Mouse (Mus musculus) liver, embryonic 11.5 days (tissue): Measurements from ENCODE around the gene Rbl2. TPM values are rescaled to one million over a fixed set of nuclear protein-coding genes. Genes with fewer than 3 reads are reported as not detected.

Source experiments
- ATAC-seq: fragments of 200-750 bp; cut with Nextera tagmentation; replicated peaks from 2 replicates; pipeline ENCODE4 v1.8.0; 2017; ENCODE audit warnings: moderate number of reproducible peaks, mild to moderate bottlenecking, moderate TSS enrichment, moderate library complexity; ENCODE audit not compliant: low FRiP score
- DNase-seq: peaks from one replicate; pipeline ENCODE4 v3.0.0-alpha.2; 2017; ENCODE audit warnings: low spot score
- H3K27ac ChIP-seq: fragments of 300-500 bp; sonication (generic); 2 replicates; pipeline ENCODE4 v1.5.1; 2014; ENCODE audit warnings: mild to moderate bottlenecking, low read depth, low read length, control low read depth
- H3K27me3 ChIP-seq: fragments of 300-500 bp; sonication (generic); replicated peaks from 2 replicates; pipeline ENCODE4 v1.6.1; 2014; ENCODE audit warnings: low read length, mixed read lengths; ENCODE audit not compliant: control insufficient read depth, insufficient read depth
- H3K36me3 ChIP-seq: fragments of 300-500 bp; sonication (generic); 2 replicates; pipeline ENCODE4 v1.6.1; 2014; ENCODE audit warnings: mild to moderate bottlenecking, low read length, moderate library complexity, mixed read lengths; ENCODE audit not compliant: control insufficient read depth, insufficient read depth
- H3K4me1 ChIP-seq: fragments of 300-500 bp; sonication (generic); replicated peaks from 2 replicates; pipeline ENCODE4 v1.6.1; 2014; ENCODE audit warnings: low read length, mixed read lengths; ENCODE audit not compliant: control insufficient read depth, insufficient read depth
- H3K4me2 ChIP-seq: fragments of 300-500 bp; sonication (generic); 2 replicates; pipeline ENCODE4 v1.6.1; 2014; ENCODE audit warnings: mild to moderate bottlenecking, control low read depth, moderate library complexity
- H3K4me3 ChIP-seq: fragments of 300-500 bp; sonication (generic); 2 replicates; pipeline ENCODE4 v1.5.1; 2014; ENCODE audit warnings: low read depth, low read length, control low read depth
- H3K9ac ChIP-seq: fragments of 300-500 bp; sonication (generic); 2 replicates; pipeline ENCODE4 v1.6.1; 2014; ENCODE audit warnings: low read depth, low read length, control low read depth
- H3K9me3 ChIP-seq: fragments of 300-500 bp; sonication (generic); 2 replicates; pipeline ENCODE4 v1.6.1; 2016; ENCODE audit warnings: low read length, inconsistent platforms, mixed read lengths; ENCODE audit not compliant: control insufficient read depth
- WGBS: fragments of 180-500 bp; shearing (Covaris S2); extraction: QIAGEN DNeasy Blood & Tissue Kit; methylation state at CpG from one replicate; pipeline ENCODE4 v1.1.7; 2014; 5-methylcytosine and 5-hydroxymethylcytosine counted together
- polyA plus RNA-seq: library from polyadenylated mRNA; unstranded; fragments of >200 nt; fragmentation: Nextera tagmentation; extraction: Ambion mirVana; gene quantifications from 2 replicates; pipeline ENCODE4 v1.2.1, GENCODE M21; 2014

Rbl2 gene
- polyA plus RNA-seq, result 14.6 and 17.7 TPM in 2 replicates

- Histone ChIP-seq H3K9me3 (no peaks in the 10 kb centered on the region), H3K4me2 (peak within 1 kb of the TSS; percentile 78), H3K4me3 (peak within 1 kb of the TSS; percentile 76), H3K27ac (peak within 1 kb of the TSS; percentile 19), H3K4me1 (peaks cover 6% of the 10 kb centered on the region; the same call in 1 of the 2 replicates), H3K36me3 (no peaks in the 10 kb centered on the region), H3K27me3 (no peaks in the 10 kb centered on the region), H3K9ac (peak within 1 kb of the TSS; percentile 55)
- ATAC-seq (peak; percentile 96), DNase-seq (peak; percentile 93)
- WGBS, result under 1% methylated on average over 24 of the region's 25 CpGs
These were observed at the start of gene Rbl2 for GRCm38 (mm10) chr8:91069834-91070233. Gene Rbl2, plus strand, starts transcription at chr8:91070057.

GRCm38 (mm10) chr8:91034417-91034816 is 35.4 kb upstream of the Rbl2 start:
- Histone ChIP-seq H3K4me2 (no peak overlapping the region), H3K4me3 (no peak overlapping the region), H3K27ac (no peak overlapping the region), H3K36me3 (peaks cover 18% of the 10 kb centered on the region), H3K9me3 (no peaks in the 10 kb centered on the region), H3K9ac (no peak overlapping the region), H3K27me3 (no peaks in the 10 kb centered on the region), H3K4me1 (no peaks in the 10 kb centered on the region)
- DNase-seq, result no peak
- 84% methylated on average over 6 of the region's 6 CpGs for WGBS
- ATAC-seq, result no peak

- ATAC-seq (no peak), DNase-seq (no peak)
- H3K4me1 ChIP-seq, result no peaks in the 10 kb centered on the region
- H3K36me3 ChIP-seq, result peaks cover 25% of the 10 kb centered on the region
- no peak overlapping the region for H3K4me3 ChIP-seq
- no peak overlapping the region for H3K9ac ChIP-seq
- H3K4me2 ChIP-seq, result no peak overlapping the region
- no peaks in the 10 kb centered on the region for H3K9me3 ChIP-seq
- WGBS, result 82% methylated on average over 6 of the region's 6 CpGs
- H3K27me3 ChIP-seq, result no peaks in the 10 kb centered on the region
- H3K27ac ChIP-seq, result no peak overlapping the region
These were observed 33.0 kb upstream of the Rbl2 start for GRCm38 (mm10) chr8:91036905-91037304.

DNA sequence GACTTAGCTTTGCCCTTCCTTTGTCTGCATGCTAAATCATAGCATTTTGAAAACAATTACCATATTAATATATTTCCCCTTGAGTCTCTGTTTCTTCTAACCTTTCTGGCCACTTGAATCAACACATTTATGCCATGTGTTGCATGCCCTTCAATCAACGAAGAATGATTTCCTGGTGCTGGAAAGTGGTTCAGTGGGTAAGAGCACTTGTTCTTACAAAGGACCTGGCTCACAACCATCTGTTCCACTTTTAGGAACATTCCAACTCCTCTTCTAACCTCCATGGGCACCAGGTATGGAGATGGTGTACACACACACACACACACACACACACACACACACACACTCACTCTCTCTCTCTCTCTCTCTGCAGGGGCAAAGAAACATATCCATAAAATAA is 31.2 kb upstream of the Rbl2 start:
- Histone ChIP-seq H3K4me3 (no peak overlapping the region), H3K27ac (no peak overlapping the region), H3K9me3 (no peaks in the 10 kb centered on the region), H3K27me3 (no peaks in the 10 kb centered on the region), H3K4me2 (no peak overlapping the region), H3K36me3 (peaks cover 34% of the 10 kb centered on the region), H3K9ac (no peak overlapping the region), H3K4me1 (no peaks in the 10 kb centered on the region)
- ATAC-seq, result no peak
- no peak for DNase-seq
- 88% methylated on average over 1 of the region's 1 CpGs for WGBS

DNA sequence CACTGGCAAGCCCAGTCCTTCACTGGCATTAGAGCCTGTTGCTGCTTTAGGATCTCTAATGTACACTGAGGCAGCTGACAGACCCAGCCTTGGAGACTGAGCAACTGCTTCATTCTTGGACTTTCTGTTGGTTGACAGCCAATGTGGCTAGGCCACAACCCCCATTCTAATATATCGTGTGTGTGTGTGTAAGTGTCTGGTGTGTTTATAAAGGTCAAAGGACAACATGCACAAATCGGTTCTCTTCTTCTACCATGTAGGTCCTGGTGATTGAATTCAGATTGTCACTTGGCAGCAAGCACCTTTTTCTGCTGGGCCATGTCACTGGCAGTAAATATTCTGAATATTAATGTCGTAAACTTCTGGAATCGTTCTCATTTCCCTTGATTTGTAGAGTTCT is 23.5 kb upstream of the Rbl2 start:
- WGBS, result 83% methylated on average over 4 of the region's 4 CpGs
- H3K4me3 ChIP-seq, result no peak overlapping the region
- H3K4me2 ChIP-seq, result no peak overlapping the region
- no peaks in the 10 kb centered on the region for H3K4me1 ChIP-seq
- H3K27me3 ChIP-seq, result no peaks in the 10 kb centered on the region
- H3K27ac ChIP-seq, result no peak overlapping the region
- H3K9ac ChIP-seq, result no peak overlapping the region
- ATAC-seq (no peak), DNase-seq (no peak)
- H3K9me3 ChIP-seq, result no peaks in the 10 kb centered on the region
- H3K36me3 ChIP-seq, result peaks cover 20% of the 10 kb centered on the region

DNA sequence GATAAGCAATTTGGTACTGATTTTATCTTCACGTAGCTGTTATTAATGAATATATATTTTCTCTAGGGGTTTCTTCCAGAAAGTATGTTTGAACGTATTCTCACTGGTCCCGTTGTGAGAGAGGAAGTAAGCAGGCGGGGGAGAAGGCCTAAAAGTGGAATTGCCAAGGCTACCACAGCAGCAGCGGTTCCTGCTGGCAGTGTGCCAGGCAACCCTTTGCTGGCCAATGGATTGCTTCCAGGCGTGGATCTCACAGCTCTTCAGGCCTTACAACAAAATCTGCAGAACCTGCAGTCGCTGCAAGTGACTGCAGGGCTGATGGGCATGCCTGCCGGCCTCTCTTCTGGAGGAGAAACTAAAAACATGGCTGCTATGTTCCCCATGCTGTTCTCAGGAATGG is 18.8 kb upstream of the Rbl2 start:
- H3K9me3 ChIP-seq, result no peaks in the 10 kb centered on the region
- H3K9ac ChIP-seq, result no peak overlapping the region
- H3K36me3 ChIP-seq, result peaks cover 7% of the 10 kb centered on the region
- 73% methylated on average over 8 of the region's 8 CpGs for WGBS
- no peaks in the 10 kb centered on the region for H3K4me1 ChIP-seq
- ATAC-seq (no peak), DNase-seq (no peak)
- H3K4me2 ChIP-seq, result no peak overlapping the region
- no peak overlapping the region for H3K27ac ChIP-seq
- no peak overlapping the region for H3K4me3 ChIP-seq
- H3K27me3 ChIP-seq, result no peaks in the 10 kb centered on the region

DNA sequence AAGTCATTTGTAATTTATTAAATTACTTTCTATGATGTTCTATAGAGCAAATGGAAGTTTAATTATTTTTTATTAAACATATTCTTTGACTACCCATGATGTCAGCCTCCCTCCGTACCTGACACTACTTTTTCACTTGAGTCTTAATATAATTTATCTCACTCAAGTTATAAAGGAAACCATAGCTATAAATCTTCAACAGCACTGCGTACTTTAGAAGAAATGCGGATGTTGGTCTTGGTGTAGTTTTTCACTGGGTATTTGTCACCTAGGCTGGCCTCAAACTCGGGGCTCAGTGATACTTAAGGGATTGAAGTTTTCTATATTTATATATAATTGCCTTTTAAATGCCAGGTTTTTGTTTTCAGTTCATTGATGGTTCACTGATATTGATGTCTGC is 15.4 kb upstream of the Rbl2 start:
- H3K4me2 ChIP-seq, result no peak overlapping the region

DNA sequence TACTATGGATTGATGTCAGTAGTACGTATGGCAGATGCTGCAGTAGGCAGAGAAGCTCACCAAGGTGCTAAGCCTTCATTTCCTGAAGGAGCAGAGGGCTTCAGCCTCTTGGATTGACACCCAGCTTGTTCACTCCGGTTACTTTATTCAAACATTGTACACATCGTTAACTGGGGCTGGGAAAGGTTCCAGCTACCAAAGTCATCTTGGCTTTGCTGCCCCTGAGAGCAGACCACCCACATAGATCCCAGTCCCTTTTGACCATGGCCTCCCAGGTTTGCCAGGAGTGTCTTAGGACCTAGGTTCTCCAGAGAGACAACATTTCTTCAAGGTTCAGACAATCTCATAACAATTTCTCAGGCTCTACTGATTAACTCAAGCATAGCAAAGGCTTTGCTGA is 13.0 kb upstream of the Rbl2 start:
- no peak overlapping the region for H3K27ac ChIP-seq
- DNase-seq (no peak), ATAC-seq (no peak)
- 59% methylated on average over 3 of the region's 3 CpGs for WGBS
- peaks cover 5% of the 10 kb centered on the region; the same call in 1 of the 2 replicates for H3K4me1 ChIP-seq
- no peak overlapping the region for H3K9ac ChIP-seq
- H3K4me3 ChIP-seq, result no peak overlapping the region
- H3K4me2 ChIP-seq, result no peak overlapping the region
- H3K36me3 ChIP-seq, result no peaks in the 10 kb centered on the region
- no peaks in the 10 kb centered on the region for H3K9me3 ChIP-seq
- H3K27me3 ChIP-seq, result no peaks in the 10 kb centered on the region

More for the DNA sequence above, 15.4 kb upstream of the Rbl2 start:
- H3K4me1 ChIP-seq, result no peaks in the 10 kb centered on the region
- no peaks in the 10 kb centered on the region for H3K9me3 ChIP-seq
- DNase-seq (no peak), ATAC-seq (no peak)
- H3K4me3 ChIP-seq, result no peak overlapping the region
- H3K9ac ChIP-seq, result no peak overlapping the region
- H3K27ac ChIP-seq, result no peak overlapping the region
- WGBS, result 91% methylated on average over 4 of the region's 4 CpGs
- H3K36me3 ChIP-seq, result peaks cover 5% of the 10 kb centered on the region; the same call in 1 of the 2 replicates
- H3K27me3 ChIP-seq, result no peaks in the 10 kb centered on the region

GRCm38 (mm10) chr8:91059086-91059578 is 10.7 kb upstream of the Rbl2 start:
- ATAC-seq, result no peak
- H3K27ac ChIP-seq, result no peak overlapping the region
- no peak overlapping the region for H3K4me3 ChIP-seq
- DNase-seq, result no peak
- peaks cover 5% of the 10 kb centered on the region; the same call in 1 of the 2 replicates for H3K4me1 ChIP-seq
- no peaks in the 10 kb centered on the region for H3K36me3 ChIP-seq
- no peaks in the 10 kb centered on the region for H3K27me3 ChIP-seq
- no peaks in the 10 kb centered on the region for H3K9me3 ChIP-seq
- H3K9ac ChIP-seq, result no peak overlapping the region
- H3K4me2 ChIP-seq, result no peak overlapping the region
